Mouse (Mus musculus) heart, embryonic 14.5 days (tissue): ENCODE measurements around the gene Map4k2. TPM values are rescaled to one million over a fixed set of nuclear protein-coding genes. Genes with fewer than 3 reads are reported as not detected.
A peak's percentile ranks its signal among the peaks of the same experiment; 100 is the strongest.

Experiments
- ATAC-seq: fragments of 200-750 bp; cut with Nextera tagmentation; 2 replicates; pipeline ENCODE4 v1.8.0; 2017; ENCODE audit warnings: low read depth, moderate TSS enrichment; ENCODE audit not compliant: insufficient number of reproducible peaks, insufficient read depth, low FRiP score
- H3K27ac ChIP-seq, 2 experiments: fragments of 200-500 bp in 1 of 2; fragments of 300-500 bp in 1 of 2; sonication (generic) in 1 of 2; replicated peaks in 1 of 2; 2 replicates each; pipeline ENCODE4 v1.5.1; 2012 to 2014; ENCODE audit warnings: low read depth in 2 of 2, low read length in 2 of 2, control low read depth in 1 of 2, mild to moderate bottlenecking in 1 of 2, mixed read lengths in 1 of 2; ENCODE audit not compliant: control insufficient read depth in 1 of 2, insufficient read depth in 1 of 2
- H3K27me3 ChIP-seq: fragments of 300-500 bp; sonication (generic); 2 replicates; pipeline ENCODE4 v1.6.1; 2014; ENCODE audit warnings: mild to moderate bottlenecking, low read length, control low read depth; ENCODE audit not compliant: control insufficient read depth, insufficient read depth
- H3K36me3 ChIP-seq: fragments of 300-500 bp; sonication (generic); 2 replicates; pipeline ENCODE4 v1.6.1; 2014; ENCODE audit warnings: mild to moderate bottlenecking, control low read depth, low read length, mixed read lengths; ENCODE audit not compliant: control insufficient read depth, insufficient read depth
- H3K4me1 ChIP-seq, 2 experiments: fragments of 200-500 bp in 1 of 2; fragments of 300-500 bp in 1 of 2; sonication (generic) in 1 of 2; 2 replicates each; pipeline ENCODE4 v1.6.1; 2012 to 2014; ENCODE audit warnings: low read length in 2 of 2, control low read depth in 1 of 2, mixed read lengths in 1 of 2; ENCODE audit not compliant: control insufficient read depth in 2 of 2, insufficient read depth in 2 of 2
- H3K4me2 ChIP-seq: fragments of 300-500 bp; sonication (generic); 2 replicates; pipeline ENCODE4 v1.6.1; 2014; ENCODE audit warnings: mild to moderate bottlenecking, low read length
- H3K4me3 ChIP-seq, 2 experiments: fragments of 200-500 bp in 1 of 2; fragments of 300-500 bp in 1 of 2; sonication (generic) in 1 of 2; 2 replicates each; pipeline ENCODE4 v1.5.1; 2012 to 2014; ENCODE audit warnings: low read length in 2 of 2, mild to moderate bottlenecking in 2 of 2, control low read depth in 1 of 2, low read depth in 1 of 2, moderate library complexity in 1 of 2; ENCODE audit not compliant: control insufficient read depth in 1 of 2, insufficient read depth in 1 of 2
- H3K9ac ChIP-seq: fragments of 300-500 bp; sonication (generic); 2 replicates; pipeline ENCODE4 v1.6.1; 2014; ENCODE audit warnings: mild to moderate bottlenecking, low read length
- H3K9me3 ChIP-seq: fragments of 300-500 bp; sonication (generic); 2 replicates; pipeline ENCODE4 v1.6.1; 2016; ENCODE audit warnings: low read length, control low read depth; ENCODE audit not compliant: control insufficient read depth
- WGBS: fragments of 180-500 bp; shearing (Covaris S2); extraction: QIAGEN DNeasy Blood & Tissue Kit; methylation state at CpG from one replicate; pipeline ENCODE4 v1.1.7; 2014; 5-methylcytosine and 5-hydroxymethylcytosine counted together
- polyA plus RNA-seq: library from polyadenylated mRNA; unstranded; fragments of >200 nt; fragmentation: Nextera tagmentation; extraction: Ambion mirVana; gene quantifications from 2 replicates; pipeline ENCODE4 v1.2.1, GENCODE M21; 2014

Map4k2 gene
- polyA plus RNA-seq, 1 experiment from 2014 or later, result 13.0 TPM

- WGBS, result under 1% methylated on average over 84 of the region's 85 CpGs
- peaks cover 55% of the 10 kb centered on the region for H3K36me3 ChIP-seq
Observed at GRCm38 (mm10) chr19:6363411-6364240, 22.7 kb downstream of the Map4k2 start, which contains the start of gene Sf1. TSS of gene Sf1 (plus strand) at chr19:6363690.

GRCm38 (mm10) chr19:6364317-6364725, 23.4 kb downstream of the Map4k2 start:
- peaks cover 62% of the 10 kb centered on the region for H3K36me3 ChIP-seq

More at GRCm38 (mm10) chr19:6363411-6364240, 22.7 kb downstream of the Map4k2 start, which contains the start of gene Sf1:
- Histone ChIP-seq H3K4me3 (peak within 1 kb of the TSS; percentile 82 to 92), H3K9me3 (no peaks in the 10 kb centered on the region), H3K9ac (peak within 1 kb of the TSS; percentile 98), H3K4me2 (peak within 1 kb of the TSS; percentile 87), H3K27ac (peak within 1 kb of the TSS; percentile 97 to 98), H3K4me1 (peaks cover 0 to 15% of the 10 kb centered on the region in 2 experiments; a peak in 2 of 4 replicates), H3K27me3 (no peaks in the 10 kb centered on the region)
- ATAC-seq, result peak; percentile 99

GRCm38 (mm10) chr19:6364842-6365241, 23.9 kb downstream of the Map4k2 start:
- ATAC-seq, result no peak
- H3K36me3 ChIP-seq, result peaks cover 66% of the 10 kb centered on the region
- peak overlapping the region in 1 of 2 experiments; percentile 98; a peak in 1 of 4 replicates for H3K27ac ChIP-seq
- WGBS, result 3% methylated on average over 2 of the region's 2 CpGs
- H3K9ac ChIP-seq, result peak overlapping the region; percentile 98
- peaks cover 0 to 15% of the 10 kb centered on the region in 2 experiments; a peak in 2 of 4 replicates for H3K4me1 ChIP-seq
- H3K4me3 ChIP-seq, result peak overlapping the region; percentile 82 to 92
- peak overlapping the region; percentile 87 for H3K4me2 ChIP-seq
- H3K9me3 ChIP-seq, result no peaks in the 10 kb centered on the region
- no peaks in the 10 kb centered on the region for H3K27me3 ChIP-seq

More at GRCm38 (mm10) chr19:6364317-6364725, 23.4 kb downstream of the Map4k2 start:
- Histone ChIP-seq H3K4me3 (peak overlapping the region; percentile 82 to 92), H3K9ac (peak overlapping the region; percentile 98), H3K27ac (peak overlapping the region; percentile 97 to 98), H3K27me3 (no peaks in the 10 kb centered on the region), H3K4me1 (peaks cover 0 to 15% of the 10 kb centered on the region in 2 experiments; a peak in 2 of 4 replicates), H3K9me3 (no peaks in the 10 kb centered on the region), H3K4me2 (peak overlapping the region; percentile 87)
- WGBS, result under 1% methylated on average over 53 of the region's 55 CpGs
- no peak for ATAC-seq

- 87% methylated on average over 2 of the region's 2 CpGs for WGBS
- Histone ChIP-seq H3K36me3 (peaks cover 100% of the 10 kb centered on the region), H3K4me2 (no peak overlapping the region), H3K4me1 (peaks cover 4 to 19% of the 10 kb centered on the region in 2 experiments), H3K4me3 (no peak overlapping the region), H3K9ac (no peak overlapping the region), H3K27me3 (no peaks in the 10 kb centered on the region), H3K9me3 (no peaks in the 10 kb centered on the region), H3K27ac (no peak overlapping the region)
- no peak for ATAC-seq
Observed at GRCm38 (mm10) chr19:6370175-6370574, 29.2 kb downstream of the Map4k2 start.

GRCm38 (mm10) chr19:6372433-6372832, 31.5 kb downstream of the Map4k2 start:
- 82% methylated on average over 3 of the region's 3 CpGs for WGBS
- no peak overlapping the region for H3K4me3 ChIP-seq

GRCm38 (mm10) chr19:6373539-6374400, 32.8 kb downstream of the Map4k2 start:
- Histone ChIP-seq H3K27ac (peak overlapping the region in 1 of 2 experiments; percentile 44; a peak in 2 of 4 replicates), H3K9ac (0 out of 2 replicates have a peak overlapping the region, but pooled peaks have one; percentile 23), H3K4me1 (peaks cover 6 to 19% of the 10 kb centered on the region in 2 experiments), H3K4me3 (no peak overlapping the region), H3K36me3 (peaks cover 100% of the 10 kb centered on the region), H3K9me3 (no peaks in the 10 kb centered on the region), H3K27me3 (no peaks in the 10 kb centered on the region), H3K4me2 (no peak overlapping the region)
- ATAC-seq, result no peak
- WGBS, result 63% methylated on average over 12 of the region's 12 CpGs

More at GRCm38 (mm10) chr19:6372433-6372832, 31.5 kb downstream of the Map4k2 start:
- Histone ChIP-seq H3K4me2 (no peak overlapping the region), H3K9ac (no peak overlapping the region), H3K9me3 (no peaks in the 10 kb centered on the region), H3K27ac (no peak overlapping the region), H3K27me3 (no peaks in the 10 kb centered on the region), H3K4me1 (peaks cover 4 to 13% of the 10 kb centered on the region in 2 experiments), H3K36me3 (peaks cover 100% of the 10 kb centered on the region)
- no peak for ATAC-seq

- H3K9ac ChIP-seq, result no peak overlapping the region
- H3K27ac ChIP-seq, result no peak overlapping the region
- H3K27me3 ChIP-seq, result no peaks in the 10 kb centered on the region
- no peak overlapping the region for H3K4me2 ChIP-seq
- peaks cover 100% of the 10 kb centered on the region for H3K36me3 ChIP-seq
- 99% methylated on average over 10 of the region's 10 CpGs for WGBS
- H3K9me3 ChIP-seq, result no peaks in the 10 kb centered on the region
- peaks cover 6 to 19% of the 10 kb centered on the region in 2 experiments for H3K4me1 ChIP-seq
- ATAC-seq, result no peak
- H3K4me3 ChIP-seq, result no peak overlapping the region
Observed at GRCm38 (mm10) chr19:6374571-6374970, 33.6 kb downstream of the Map4k2 start.
